Mouse (Mus musculus) embryonic facial prominence, embryonic 15.5 days (tissue): ENCODE measurements around the gene Ace2. TPM values are rescaled to one million over a fixed set of nuclear protein-coding genes. Genes with fewer than 3 reads are reported as not detected.

Source experiments
- ATAC-seq: fragments of 200-750 bp; cut with Nextera tagmentation; 2 replicates; pipeline ENCODE4 v1.8.0; 2017; ENCODE audit warnings: low read depth, moderate TSS enrichment; ENCODE audit not compliant: insufficient number of reproducible peaks, low FRiP score, low TSS enrichment
- H3K27ac ChIP-seq: fragments of 300-500 bp; sonication (generic); replicated peaks from 2 replicates; pipeline ENCODE4 v1.5.1; 2015; ENCODE audit warnings: mild to moderate bottlenecking, inconsistent platforms
- H3K27me3 ChIP-seq: fragments of 300-500 bp; sonication (generic); 2 replicates; pipeline ENCODE4 v1.6.1; 2015; ENCODE audit warnings: inconsistent platforms
- H3K36me3 ChIP-seq: fragments of 300-500 bp; sonication (generic); 2 replicates; pipeline ENCODE4 v1.6.1; 2015; ENCODE audit warnings: mild to moderate bottlenecking, inconsistent platforms
- H3K4me1 ChIP-seq: fragments of 300-500 bp; sonication (generic); 2 replicates; pipeline ENCODE4 v1.6.1; 2015; ENCODE audit warnings: inconsistent platforms
- H3K4me2 ChIP-seq: fragments of 300-500 bp; sonication (generic); replicated peaks from 2 replicates; pipeline ENCODE4 v1.6.1; 2015; ENCODE audit warnings: mild to moderate bottlenecking, inconsistent platforms
- H3K4me3 ChIP-seq: fragments of 300-500 bp; sonication (generic); replicated peaks from 2 replicates; pipeline ENCODE4 v1.5.1; 2015; ENCODE audit warnings: mild to moderate bottlenecking, inconsistent platforms
- H3K9ac ChIP-seq: fragments of 300-500 bp; sonication (generic); 2 replicates; pipeline ENCODE4 v1.6.1; 2015; ENCODE audit warnings: inconsistent platforms
- H3K9me3 ChIP-seq: fragments of 300-500 bp; sonication (generic); replicated peaks from 2 replicates; pipeline ENCODE4 v1.6.1; 2016; ENCODE audit warnings: inconsistent platforms
- WGBS: fragments of 180-500 bp; shearing (Covaris S2); methylation state at CpG from one replicate; pipeline ENCODE4 v1.1.7; 2015; 5-methylcytosine and 5-hydroxymethylcytosine counted together
- polyA plus RNA-seq: library from polyadenylated mRNA; unstranded; fragments of >200 nt; fragmentation: Nextera tagmentation; extraction: Ambion mirVana; gene quantifications from 2 replicates; pipeline ENCODE4 v1.2.1, GENCODE M21; 2015

Gene Ace2
- polyA plus RNA-seq, 1 experiment from 2014 or later = 11.8 TPM

- Histone ChIP-seq H3K9ac (no peak overlapping the region), H3K4me1 (no peaks in the 10 kb centered on the region), H3K4me2 (no peak overlapping the region), H3K27me3 (0 out of 2 replicates have a peak, but pooled peaks cover 2% of the 10 kb centered on the region), H3K4me3 (no peak overlapping the region), H3K27ac (no peak overlapping the region), H3K9me3 (no peaks in the 10 kb centered on the region), H3K36me3 (no peaks in the 10 kb centered on the region)
- no peak for ATAC-seq
- 90% methylated on average over 3 of the region's 3 CpGs for WGBS
These were observed 5.6 kb upstream of the Ace2 start for GRCm38 (mm10) chrX:164133531-164133930.

GRCm38 (mm10) chrX:164135304-164135818 lies 3.8 kb upstream of the Ace2 start:
- Histone ChIP-seq H3K36me3 (no peaks in the 10 kb centered on the region), H3K9ac (no peak overlapping the region), H3K27ac (peak overlapping the region; percentile 55; the same call in 1 of the 2 replicates), H3K4me1 (no peaks in the 10 kb centered on the region), H3K4me2 (no peak overlapping the region), H3K9me3 (no peaks in the 10 kb centered on the region), H3K4me3 (no peak overlapping the region), H3K27me3 (0 out of 2 replicates have a peak, but pooled peaks cover 2% of the 10 kb centered on the region)
- WGBS = 58% methylated on average over 4 of the region's 4 CpGs
- no peak for ATAC-seq

DNA sequence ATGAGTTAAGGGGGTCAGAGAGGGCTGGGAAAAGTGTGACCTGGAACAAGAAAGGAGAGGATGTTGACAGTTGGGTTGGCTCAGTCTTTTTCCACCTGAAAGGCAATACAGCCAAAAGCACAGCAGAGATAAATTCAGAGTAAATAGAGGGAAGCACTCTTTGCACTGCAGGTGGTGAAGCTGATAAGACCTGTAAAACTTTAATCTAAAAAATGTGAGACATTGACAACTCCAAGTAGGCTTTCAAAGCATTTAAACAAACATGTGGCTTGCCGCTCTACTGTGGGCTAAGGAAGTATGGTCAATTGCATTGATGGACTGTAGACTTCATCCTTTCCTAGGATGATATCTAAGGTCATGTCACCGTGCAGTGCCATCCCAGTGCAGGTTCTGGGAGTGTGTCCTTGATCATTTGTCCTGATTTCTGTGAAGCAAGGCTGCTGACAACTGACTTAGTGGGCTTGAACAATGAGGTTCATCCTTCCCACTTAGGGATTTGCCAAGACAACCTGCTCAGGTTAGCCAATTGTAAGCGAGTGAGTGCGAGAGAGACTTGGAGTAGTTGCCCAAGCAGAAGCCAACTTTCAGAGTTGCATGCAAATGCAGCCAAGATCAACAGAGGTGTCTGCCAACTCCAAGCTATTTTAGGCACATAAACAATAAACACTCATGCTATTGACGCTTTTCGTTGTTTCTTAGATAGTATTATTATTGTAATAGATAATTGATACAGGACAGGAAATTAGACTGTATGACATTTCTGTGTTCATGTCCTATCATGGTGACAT lies 6.5 kb downstream of the Ace2 start:
- WGBS = 82% methylated on average over 6 of the region's 6 CpGs
- Histone ChIP-seq H3K4me1 (no peaks in the 10 kb centered on the region), H3K9me3 (no peaks in the 10 kb centered on the region), H3K4me3 (no peak overlapping the region), H3K9ac (no peak overlapping the region), H3K4me2 (no peak overlapping the region), H3K36me3 (no peaks in the 10 kb centered on the region), H3K27ac (no peak overlapping the region), H3K27me3 (no peaks in the 10 kb centered on the region; the same call in 1 of the 2 replicates)
- no peak for ATAC-seq

DNA sequence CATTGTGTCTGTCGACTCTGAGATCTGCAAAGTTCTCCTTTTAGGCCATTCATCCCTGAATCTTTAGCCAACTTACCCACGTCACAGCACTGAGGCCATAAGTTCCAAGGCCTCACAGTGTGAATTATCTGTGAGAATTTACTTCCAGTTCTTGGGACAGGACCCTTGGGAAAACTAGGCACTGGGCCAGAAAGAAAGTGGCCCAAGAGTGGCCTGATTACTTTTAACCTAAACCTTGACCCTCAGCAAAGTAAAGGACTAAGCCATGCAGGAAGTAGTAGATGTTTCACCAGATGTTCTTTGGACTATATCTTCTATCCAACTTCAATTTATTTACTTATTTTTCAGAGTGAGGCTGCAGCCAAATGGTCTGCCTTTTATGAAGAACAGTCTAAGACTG lies 13.6 kb downstream of the Ace2 start:
- Histone ChIP-seq H3K27me3 (no peaks in the 10 kb centered on the region; the same call in 1 of the 2 replicates), H3K4me3 (no peak overlapping the region), H3K9ac (no peak overlapping the region), H3K4me2 (no peak overlapping the region), H3K9me3 (no peaks in the 10 kb centered on the region), H3K36me3 (no peaks in the 10 kb centered on the region), H3K27ac (no peak overlapping the region), H3K4me1 (no peaks in the 10 kb centered on the region)
- no peak for ATAC-seq
- WGBS = 81% methylated on average over 2 of the region's 2 CpGs

DNA sequence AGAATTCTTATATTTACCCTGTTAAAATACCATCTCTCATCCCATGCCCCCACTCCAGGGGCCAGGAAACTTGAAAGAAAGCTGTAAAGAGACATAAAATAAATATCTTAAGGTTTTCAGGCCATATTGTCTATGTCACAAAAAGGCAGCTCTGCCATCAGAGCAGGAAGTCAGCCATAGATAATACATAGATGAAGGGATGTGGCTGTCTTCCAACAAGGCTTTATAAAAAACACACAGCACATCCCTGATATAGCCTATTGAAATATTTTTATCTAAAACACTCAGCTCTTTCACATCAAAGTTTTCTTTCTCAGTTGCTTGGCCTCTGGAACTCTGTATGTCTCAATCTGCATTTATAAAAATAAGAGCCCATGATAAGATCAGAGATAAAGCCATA lies 14.5 kb downstream of the Ace2 start:
- H3K9me3 ChIP-seq = no peaks in the 10 kb centered on the region
- H3K9ac ChIP-seq = no peak overlapping the region
- H3K4me2 ChIP-seq = no peak overlapping the region
- H3K4me3 ChIP-seq = no peak overlapping the region
- no peak overlapping the region for H3K27ac ChIP-seq
- no peak for ATAC-seq
- no peaks in the 10 kb centered on the region for H3K36me3 ChIP-seq
- no peaks in the 10 kb centered on the region for H3K27me3 ChIP-seq
- H3K4me1 ChIP-seq = no peaks in the 10 kb centered on the region

DNA sequence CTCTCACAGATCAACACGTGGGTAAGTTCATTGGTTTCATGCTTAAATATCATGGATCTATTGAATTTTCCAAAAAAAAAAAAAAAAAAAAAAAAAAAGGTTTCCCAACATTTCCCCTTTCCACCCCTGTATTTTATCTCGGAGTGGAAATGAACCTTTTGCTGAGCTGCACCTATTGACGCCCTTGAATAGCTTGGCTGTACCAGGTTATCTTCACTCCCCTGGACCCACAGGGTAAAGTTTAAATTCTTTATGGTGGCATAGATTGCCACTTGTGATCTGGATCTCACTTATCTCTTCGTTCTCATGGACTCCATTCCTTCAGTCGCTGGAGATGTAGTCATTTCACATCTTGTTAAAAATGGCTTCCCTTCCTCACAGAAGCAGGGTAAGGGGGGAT lies 15.5 kb downstream of the Ace2 start:
- no peaks in the 10 kb centered on the region for H3K36me3 ChIP-seq
- ATAC-seq = no peak
- H3K4me1 ChIP-seq = no peaks in the 10 kb centered on the region
- H3K27me3 ChIP-seq = no peaks in the 10 kb centered on the region
- no peak overlapping the region for H3K4me3 ChIP-seq
- no peak overlapping the region for H3K27ac ChIP-seq
- H3K4me2 ChIP-seq = no peak overlapping the region
- no peaks in the 10 kb centered on the region for H3K9me3 ChIP-seq
- 77% methylated on average over 5 of the region's 5 CpGs for WGBS
- no peak overlapping the region for H3K9ac ChIP-seq

DNA sequence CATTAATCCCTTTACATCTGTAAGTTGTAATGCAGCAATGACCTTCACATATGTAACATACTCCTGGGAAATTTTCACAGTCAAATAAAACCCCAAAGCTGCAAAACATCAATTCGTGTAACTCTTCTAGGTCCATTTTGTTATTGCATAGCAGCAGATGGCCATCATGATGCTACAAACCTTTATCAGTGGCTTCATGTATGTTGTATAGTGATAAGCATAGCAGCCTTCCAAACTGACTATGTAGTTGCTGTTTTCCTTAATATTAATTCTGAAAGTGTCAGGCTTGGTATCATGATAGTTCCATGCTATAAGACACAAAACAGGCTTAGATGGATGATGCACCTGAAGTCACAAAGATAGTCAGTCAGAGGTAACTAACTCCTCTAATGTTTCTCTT lies 25.5 kb downstream of the Ace2 start:
- no peak overlapping the region for H3K27ac ChIP-seq
- H3K27me3 ChIP-seq = no peaks in the 10 kb centered on the region
- no peak overlapping the region for H3K4me2 ChIP-seq
- H3K9ac ChIP-seq = no peak overlapping the region
- H3K4me3 ChIP-seq = no peak overlapping the region
- WGBS = 63% methylated on average over 1 of the region's 1 CpGs
- H3K9me3 ChIP-seq = no peaks in the 10 kb centered on the region
- H3K36me3 ChIP-seq = no peaks in the 10 kb centered on the region
- H3K4me1 ChIP-seq = no peaks in the 10 kb centered on the region
- no peak for ATAC-seq

DNA sequence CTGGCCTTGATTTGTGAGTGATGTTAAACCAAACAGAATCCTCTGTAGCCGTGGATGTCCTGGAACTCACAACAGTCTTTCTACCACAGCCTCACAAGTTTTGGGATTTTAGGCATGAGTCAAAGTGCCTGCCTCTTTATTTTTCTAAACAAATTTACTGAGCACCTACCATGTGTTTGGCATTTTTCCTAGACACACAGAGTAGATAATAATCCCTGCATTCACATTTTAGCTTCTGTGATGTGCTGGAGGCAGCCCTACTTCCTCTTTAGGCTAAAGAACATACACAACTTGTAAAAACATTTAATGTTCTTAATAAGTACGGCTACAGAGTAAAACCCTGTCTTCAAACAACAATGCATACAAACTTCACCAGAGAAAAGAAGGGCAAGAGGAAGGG lies 31.9 kb downstream of the Ace2 start:
- Histone ChIP-seq H3K36me3 (no peaks in the 10 kb centered on the region), H3K4me3 (no peak overlapping the region), H3K27me3 (peaks cover 6% of the 10 kb centered on the region; the same call in 1 of the 2 replicates), H3K9ac (no peak overlapping the region), H3K4me2 (no peak overlapping the region), H3K4me1 (no peaks in the 10 kb centered on the region), H3K9me3 (no peaks in the 10 kb centered on the region), H3K27ac (no peak overlapping the region)
- ATAC-seq = no peak
- 49% methylated on average over 2 of the region's 2 CpGs for WGBS

- ATAC-seq = no peak
- H3K9me3 ChIP-seq = no peaks in the 10 kb centered on the region
- H3K9ac ChIP-seq = no peak overlapping the region
- no peak overlapping the region for H3K4me3 ChIP-seq
- no peaks in the 10 kb centered on the region for H3K36me3 ChIP-seq
- H3K27ac ChIP-seq = no peak overlapping the region
- no peaks in the 10 kb centered on the region for H3K4me1 ChIP-seq
- H3K27me3 ChIP-seq = peaks cover 10% of the 10 kb centered on the region
- 86% methylated on average over 4 of the region's 4 CpGs for WGBS
- H3K4me2 ChIP-seq = no peak overlapping the region
These were observed 34.7 kb downstream of the Ace2 start for GRCm38 (mm10) chrX:164173880-164174279.

DNA sequence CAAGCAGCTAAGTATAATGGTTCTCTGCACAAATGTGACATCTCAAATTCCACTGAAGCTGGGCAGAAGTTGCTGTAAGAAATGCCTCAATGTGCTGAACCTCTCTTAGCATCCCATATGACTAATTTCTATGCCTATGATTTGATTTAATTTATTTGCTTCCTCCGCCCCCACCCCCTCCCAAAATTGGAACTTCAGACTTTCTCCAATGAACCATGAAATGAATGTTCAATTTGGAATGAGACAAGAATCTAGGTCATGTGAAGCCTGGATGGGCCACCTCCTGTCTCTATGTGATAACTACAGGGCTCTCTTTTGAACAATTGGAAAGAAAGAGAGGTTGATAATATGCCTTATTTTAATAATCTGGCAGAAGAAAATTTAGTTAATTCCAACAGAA lies 36.2 kb downstream of the Ace2 start:
- H3K9ac ChIP-seq = no peak overlapping the region
- H3K4me3 ChIP-seq = no peak overlapping the region
- H3K36me3 ChIP-seq = no peaks in the 10 kb centered on the region
- no peak overlapping the region for H3K4me2 ChIP-seq
- H3K4me1 ChIP-seq = no peaks in the 10 kb centered on the region
- ATAC-seq = no peak
- H3K27me3 ChIP-seq = peaks cover 7% of the 10 kb centered on the region
- 73% methylated on average over 1 of the region's 1 CpGs for WGBS
- H3K9me3 ChIP-seq = no peaks in the 10 kb centered on the region
- no peak overlapping the region for H3K27ac ChIP-seq

- peaks cover 7% of the 10 kb centered on the region for H3K27me3 ChIP-seq
- no peak for ATAC-seq
- no peaks in the 10 kb centered on the region for H3K4me1 ChIP-seq
- 60% methylated on average over 2 of the region's 2 CpGs for WGBS
- H3K9ac ChIP-seq = no peak overlapping the region
- H3K27ac ChIP-seq = no peak overlapping the region
- H3K36me3 ChIP-seq = no peaks in the 10 kb centered on the region
- H3K9me3 ChIP-seq = no peaks in the 10 kb centered on the region
- no peak overlapping the region for H3K4me3 ChIP-seq
- no peak overlapping the region for H3K4me2 ChIP-seq
These were observed 36.6 kb downstream of the Ace2 start for GRCm38 (mm10) chrX:164175780-164176179.

GRCm38 (mm10) chrX:164178856-164179255 lies 39.7 kb downstream of the Ace2 start:
- H3K27ac ChIP-seq = no peak overlapping the region
- no peak overlapping the region for H3K9ac ChIP-seq
- peaks cover 10% of the 10 kb centered on the region for H3K27me3 ChIP-seq
- H3K4me3 ChIP-seq = no peak overlapping the region
- no peaks in the 10 kb centered on the region for H3K36me3 ChIP-seq
- ATAC-seq = no peak
- no peak overlapping the region for H3K4me2 ChIP-seq
- H3K4me1 ChIP-seq = no peaks in the 10 kb centered on the region
- 81% methylated on average over 2 of the region's 2 CpGs for WGBS
- no peaks in the 10 kb centered on the region for H3K9me3 ChIP-seq
